Mouse (Mus musculus) monocyte, adult 5-6 weeks (primary cell): ENCODE results near the gene Ninj1. TPM values are rescaled to one million over a fixed set of nuclear protein-coding genes. Genes with fewer than 3 reads are reported as not detected.

Experiments used
- ATAC-seq: fragments of 153-309, 156-312 bp; replicated peaks from 2 replicates; pipeline ENCODE4 v1.8.0; 2017; ENCODE audit warnings: mild to moderate bottlenecking; ENCODE audit not compliant: low TSS enrichment, insufficient number of reproducible peaks, severe bottlenecking, poor library complexity, low FRiP score
- total RNA-seq: library from RNA; stranded (forward); fragments of 200-1000, 200-491, 200-594 nt; gene quantifications from 3 replicates; pipeline ENCODE4 v1.2.3, GENCODE M21; 2017

The Ninj1 gene
- total RNA-seq, 1 experiment from 2014 or later, result 55.8 TPM

DNA sequence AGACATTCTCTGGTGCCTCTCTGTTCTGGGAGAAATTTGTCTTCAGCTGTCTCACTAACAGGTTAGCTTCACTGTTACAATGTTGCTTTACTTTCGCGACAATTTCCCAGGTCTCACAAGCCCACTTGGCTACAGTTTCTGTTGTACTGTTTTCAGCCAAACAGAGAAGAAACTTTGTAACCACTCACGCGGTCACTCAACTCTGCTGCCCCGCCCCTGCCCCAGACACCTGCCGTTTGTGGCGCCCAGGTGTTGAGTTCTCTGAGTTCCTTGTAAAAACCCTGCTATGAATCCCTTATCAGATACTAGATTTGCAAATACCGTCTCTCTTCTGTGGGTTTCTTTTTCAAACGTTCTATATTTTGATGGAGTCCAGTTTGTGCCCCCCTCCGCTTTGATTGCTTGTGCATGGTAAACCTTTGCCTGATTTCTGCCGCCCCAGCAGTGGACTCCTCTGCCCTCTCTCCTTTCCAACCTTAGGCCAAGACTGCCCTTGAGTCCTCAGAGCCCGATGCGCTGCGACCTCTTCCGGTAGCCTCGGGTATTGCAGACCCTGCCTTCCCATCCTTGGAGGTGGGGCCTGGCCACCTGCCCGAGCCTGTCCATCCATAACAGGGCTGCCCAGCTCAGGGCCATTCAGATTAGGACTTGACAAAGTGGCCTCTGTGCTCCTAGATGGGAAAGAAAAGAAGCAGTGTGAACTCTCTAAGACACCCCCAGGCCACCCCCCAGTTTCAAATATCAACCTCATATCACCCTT, 17.7 kb upstream of the Ninj1 start:
- peak; percentile 76 for ATAC-seq

DNA sequence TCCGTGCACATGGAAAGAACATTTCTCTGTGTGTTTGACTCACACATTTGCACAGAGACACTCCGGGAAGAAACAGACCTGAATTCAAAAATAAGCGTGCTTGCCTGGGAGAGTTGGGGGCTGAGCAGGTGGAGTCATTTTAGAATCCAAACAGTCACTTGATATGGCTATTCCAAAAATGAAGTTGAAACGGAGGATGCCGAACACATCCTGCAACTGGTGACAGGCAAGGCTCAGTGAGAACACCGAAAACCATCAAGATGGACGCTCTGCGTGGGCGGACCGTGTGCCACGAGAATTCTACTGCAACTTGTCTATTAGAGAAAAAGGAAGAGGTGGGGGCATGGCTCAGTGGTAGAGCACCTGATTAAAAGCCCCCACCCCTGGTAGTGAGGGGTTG, 16.7 kb upstream of the Ninj1 start:
- ATAC-seq, result no peak

DNA sequence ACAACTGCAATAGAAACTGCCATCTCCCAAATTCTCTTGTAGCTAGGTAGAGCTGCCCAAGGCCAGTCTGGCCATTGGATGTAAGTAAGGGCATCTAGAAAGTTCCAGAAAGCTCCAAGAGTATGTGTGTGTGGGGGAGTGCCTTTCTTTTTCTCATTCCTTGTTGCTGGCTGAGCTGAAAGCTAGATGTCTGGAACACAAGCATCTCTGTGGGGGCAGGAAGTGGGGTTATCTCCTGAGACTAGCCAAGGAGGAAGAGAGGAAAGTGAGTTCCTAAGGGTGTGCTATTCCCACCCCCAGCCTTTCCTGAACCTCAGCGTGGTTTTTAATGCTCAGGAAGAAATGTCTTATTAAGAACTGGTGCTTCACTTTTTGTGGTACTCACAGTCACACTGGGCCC, 15.6 kb upstream of the Ninj1 start:
- ATAC-seq, result no peak

DNA sequence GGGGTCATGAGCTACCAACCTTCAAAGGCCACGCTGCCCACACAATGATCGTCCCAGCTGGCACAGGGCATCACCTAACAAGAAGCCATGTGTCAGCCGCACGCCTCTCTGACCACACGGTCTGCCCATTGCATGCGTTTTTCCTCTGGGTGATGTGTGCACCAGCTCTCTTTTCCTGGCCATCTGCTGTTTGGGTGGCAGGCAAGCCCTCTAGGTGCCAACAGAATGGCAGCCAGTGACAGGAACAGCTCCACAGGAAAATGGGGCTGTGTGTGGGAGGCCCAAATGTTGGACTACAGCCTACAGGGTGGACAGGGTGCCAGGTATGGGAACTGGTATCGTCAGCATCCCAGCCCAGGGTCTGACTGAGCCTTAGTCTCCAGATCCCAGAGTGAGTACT, 14.9 kb upstream of the Ninj1 start:
- ATAC-seq, result no peak

DNA sequence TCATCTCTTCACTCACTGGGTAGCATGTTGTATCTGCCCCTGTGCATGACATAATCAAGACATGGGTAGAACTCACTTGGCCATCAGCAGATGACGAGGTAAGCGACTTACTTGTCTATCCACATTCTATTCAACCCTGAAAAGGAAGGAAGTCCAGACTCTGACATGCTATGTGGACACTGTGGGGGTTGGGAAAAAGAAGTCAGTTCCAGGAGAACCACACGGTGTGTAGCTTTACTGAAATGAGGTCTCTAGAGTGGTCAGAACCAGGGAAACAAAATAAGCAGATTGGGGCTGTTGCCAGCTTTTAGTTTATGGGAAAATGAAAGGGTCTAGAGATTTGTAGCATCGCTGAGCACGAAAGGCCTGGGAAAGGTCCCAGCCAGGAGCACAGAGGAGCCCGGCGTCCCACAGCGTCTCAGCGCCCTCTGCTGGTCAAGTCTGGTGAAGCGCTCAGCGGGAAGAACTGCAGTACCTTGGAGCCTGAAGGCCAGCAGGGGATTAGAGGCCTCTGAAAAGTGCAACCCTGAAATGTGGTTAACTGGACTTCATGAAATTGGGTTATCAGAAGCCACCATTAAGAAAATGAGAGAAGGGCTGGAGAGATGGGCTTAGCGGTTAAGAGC, 14.2 kb upstream of the Ninj1 start:
- peak; percentile 81 for ATAC-seq

DNA sequence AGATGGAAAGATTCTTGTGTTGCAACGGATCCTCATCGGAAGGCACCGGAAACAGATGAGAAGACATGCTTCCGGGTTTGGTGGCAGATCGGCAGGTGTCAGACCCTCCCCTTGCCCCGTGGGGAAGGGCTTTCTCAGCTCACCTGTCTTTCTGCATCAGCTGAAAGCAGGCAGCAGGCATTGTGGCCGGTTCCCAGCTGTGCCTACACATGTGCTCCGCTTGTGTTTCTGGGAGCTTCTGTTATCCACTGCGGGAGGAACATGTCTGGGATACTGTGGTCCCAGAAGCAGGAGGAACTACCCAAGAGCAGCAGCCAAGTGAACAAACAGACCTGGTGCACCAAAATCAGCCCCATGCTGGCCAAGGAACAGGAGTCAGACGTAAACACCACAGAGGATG, 11.8 kb upstream of the Ninj1 start:
- ATAC-seq, result no peak

DNA sequence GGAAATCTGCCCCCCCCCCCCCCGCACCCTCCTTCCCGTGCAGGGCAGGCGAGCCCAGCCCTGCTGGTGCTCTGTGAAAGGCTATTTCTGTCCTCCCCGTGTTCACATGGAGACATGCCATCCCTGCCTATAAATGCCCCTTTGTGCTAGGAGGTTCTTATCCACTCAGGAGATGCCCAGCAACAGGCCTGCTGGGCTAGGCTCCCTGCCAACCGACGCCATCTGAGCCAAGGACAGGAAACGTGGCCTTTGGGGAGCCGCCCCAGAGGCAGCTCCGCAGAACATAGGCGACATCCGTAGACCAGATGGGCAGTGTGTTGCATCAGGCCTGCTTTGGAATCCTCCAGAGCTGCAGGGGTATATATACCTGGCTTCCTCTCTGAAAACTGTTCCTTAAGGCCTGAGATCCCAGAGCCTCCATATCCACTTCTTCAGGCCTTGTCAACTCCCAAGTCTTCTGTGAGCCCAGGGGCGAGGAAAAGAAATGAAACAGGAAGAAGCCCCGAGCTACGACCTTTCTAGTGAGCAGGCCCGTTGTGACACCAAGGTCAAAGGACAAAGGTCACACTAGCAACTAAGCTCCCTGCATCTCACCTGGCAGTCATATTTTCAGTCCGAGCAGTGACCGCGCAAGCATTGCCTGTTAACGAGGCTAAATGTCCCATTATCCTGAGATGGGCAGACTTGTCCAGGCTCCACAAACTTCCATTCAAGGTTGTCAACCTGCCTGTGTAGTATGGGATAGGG, 8.3 kb upstream of the Ninj1 start:
- peak; percentile 49 for ATAC-seq

DNA sequence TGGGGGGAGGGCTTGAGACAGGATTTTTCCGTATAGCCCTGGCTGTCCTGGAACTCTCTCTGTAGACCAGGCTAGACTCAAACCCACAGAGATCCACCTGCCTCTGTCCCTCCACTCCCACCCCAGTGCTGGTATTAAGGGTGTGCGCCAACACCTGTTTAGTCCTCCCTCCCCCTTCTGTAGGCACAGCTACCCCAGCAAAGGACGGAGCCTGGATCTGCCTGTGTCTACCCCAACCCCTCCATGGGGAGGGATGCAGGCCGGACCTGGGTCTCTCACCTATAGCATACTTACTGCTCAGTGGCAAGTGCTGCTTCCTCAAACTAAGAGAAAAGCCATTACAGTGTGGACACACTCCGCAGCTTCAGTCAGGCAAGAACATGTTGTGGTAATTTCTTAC, 7.0 kb upstream of the Ninj1 start:
- ATAC-seq, result no peak

DNA sequence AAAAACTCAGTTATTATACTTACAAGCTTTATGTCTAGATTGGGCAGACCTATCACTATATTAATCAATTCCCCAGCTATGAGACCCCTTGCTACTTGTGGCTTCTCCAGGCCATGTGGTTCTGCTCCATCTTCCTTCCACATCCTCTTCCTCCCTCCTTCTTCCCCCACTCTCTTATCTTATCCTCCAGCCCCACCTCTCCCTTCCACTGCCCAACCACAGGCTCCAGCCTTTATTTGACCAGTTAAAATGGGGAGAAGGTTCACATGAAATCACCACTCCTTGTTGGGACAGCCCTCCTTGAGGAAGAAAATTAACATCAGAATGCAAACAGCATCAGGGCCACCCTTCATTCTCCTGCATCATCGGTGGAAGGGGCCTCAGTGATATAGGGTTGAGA, 6.6 kb upstream of the Ninj1 start:
- no peak for ATAC-seq

DNA sequence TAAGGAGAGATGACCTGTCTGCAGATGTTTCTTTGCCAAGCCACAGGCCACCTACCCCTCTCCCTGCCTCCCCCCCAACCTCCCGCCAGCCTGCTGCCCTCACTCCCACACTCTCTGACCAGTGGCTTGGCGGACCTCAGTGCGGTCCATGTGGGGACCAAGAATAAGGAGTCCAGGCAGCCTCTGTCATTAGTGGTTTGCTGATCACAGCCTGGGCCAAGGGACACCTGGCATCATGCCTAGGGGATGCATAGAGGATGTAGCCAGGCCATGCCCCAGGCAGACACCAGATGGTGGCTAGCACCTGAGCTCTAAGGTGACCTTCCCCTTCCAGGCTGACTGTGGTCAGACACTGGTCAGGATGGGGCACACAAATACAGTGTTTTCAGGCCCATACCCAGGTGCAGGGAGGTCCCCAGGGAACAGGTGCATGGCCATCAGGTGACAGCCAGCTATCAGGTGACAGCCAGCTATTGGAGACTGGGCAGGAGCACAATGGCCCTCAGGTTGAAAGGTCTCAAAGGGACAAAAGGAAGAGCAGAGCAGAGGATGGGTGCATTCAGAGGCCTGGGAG, 5.8 kb upstream of the Ninj1 start:
- ATAC-seq, result no peak

DNA sequence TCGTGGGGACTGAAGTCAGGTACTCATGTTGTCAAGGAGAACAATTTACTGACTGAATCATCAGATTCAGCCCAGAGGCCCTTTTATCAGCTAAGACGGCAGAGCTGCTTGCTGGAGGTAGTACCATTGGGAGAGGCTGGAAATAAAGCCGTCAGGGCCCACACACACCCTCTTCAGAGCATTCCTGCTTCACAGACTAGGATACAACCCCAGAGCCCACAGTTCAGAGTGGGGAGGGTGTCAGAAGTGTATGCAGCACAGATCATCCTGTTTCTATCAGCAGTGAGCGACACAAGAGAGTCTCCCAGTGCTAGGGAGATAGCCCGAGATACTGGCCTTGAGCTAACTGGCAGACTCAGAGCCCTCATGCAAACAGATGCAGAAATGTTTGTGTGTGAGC, 4.1 kb upstream of the Ninj1 start:
- no peak for ATAC-seq

DNA sequence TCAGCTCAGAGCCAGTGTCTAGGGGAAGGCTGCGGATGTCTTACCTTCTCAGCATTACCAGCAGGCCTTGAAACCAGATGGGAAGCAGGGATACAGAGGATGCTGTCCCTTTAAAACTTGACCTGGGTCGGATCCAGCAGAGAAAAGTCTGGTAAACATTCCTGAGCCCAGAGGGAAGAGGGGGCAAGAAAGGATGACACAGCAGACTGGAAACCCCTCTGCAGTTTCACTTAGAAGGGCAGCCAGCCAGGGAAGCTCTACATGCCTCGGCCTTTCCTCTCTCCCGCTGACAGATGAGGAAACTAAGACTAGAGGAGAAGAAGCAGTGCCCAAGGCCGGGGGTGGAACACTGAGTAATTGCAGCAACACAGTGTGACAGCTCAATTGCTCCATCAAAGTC, 3.6 kb upstream of the Ninj1 start:
- ATAC-seq, result no peak

DNA sequence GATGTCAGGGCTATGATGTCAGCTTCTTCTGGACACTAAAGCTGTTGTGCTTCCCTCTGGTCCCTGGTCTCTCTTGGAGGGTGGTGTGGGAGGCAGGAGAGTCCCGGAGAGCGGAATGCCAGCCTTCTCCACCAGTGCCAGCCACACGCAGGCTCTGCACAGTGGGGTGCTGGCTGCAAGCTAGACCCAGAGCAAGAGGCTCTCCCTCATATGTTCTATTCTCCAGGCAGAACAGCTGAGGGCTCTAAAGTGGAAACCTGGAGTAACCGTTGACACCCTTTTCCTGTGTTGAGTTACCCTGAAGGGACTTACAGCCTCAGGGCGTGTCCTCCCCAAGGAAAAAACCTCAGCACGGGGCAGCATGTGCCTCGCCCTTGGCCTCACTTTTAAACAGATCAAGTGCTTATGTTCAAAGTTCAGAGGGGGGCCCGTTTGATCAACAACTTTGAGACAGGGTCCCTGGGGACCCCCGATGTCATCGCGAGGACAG, 442 bp upstream of the Ninj1 start:
- no peak for ATAC-seq

DNA sequence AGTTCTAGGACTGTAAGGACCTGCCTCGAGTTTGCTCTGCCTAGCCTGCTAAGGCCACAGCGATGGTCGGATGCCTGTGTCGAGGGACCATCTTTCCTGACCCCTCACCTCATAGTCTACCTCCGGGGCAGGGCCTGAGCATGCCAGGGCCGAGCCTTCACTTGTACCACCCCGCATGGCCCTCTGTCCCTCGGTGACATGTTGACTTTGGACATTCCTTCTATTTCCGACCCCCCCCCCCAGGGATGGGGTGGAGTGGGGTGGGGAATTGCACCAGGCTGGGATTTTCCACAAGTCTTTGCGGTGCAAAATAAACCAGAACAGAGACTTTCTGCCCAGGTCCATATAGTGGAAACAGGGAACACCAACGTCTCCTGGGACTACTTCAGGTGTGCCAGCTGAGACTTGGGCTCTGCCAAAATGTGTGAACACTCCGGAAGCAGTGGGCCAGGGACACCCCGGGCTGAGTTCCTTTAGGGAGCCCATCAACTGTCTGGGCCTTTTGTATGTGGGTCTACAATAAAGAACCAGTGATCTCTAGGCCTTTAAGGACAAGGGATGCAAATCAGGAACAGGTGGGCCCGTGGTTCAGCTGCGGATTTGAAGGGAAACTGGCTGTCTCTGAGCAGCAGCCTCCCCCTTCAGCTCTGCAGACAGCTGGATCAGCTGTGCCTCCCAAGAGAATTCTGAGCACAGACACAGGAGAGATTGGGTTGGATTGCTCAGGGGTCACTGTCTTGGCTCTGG, 1.1 kb downstream of the Ninj1 start:
- ATAC-seq, result no peak

DNA sequence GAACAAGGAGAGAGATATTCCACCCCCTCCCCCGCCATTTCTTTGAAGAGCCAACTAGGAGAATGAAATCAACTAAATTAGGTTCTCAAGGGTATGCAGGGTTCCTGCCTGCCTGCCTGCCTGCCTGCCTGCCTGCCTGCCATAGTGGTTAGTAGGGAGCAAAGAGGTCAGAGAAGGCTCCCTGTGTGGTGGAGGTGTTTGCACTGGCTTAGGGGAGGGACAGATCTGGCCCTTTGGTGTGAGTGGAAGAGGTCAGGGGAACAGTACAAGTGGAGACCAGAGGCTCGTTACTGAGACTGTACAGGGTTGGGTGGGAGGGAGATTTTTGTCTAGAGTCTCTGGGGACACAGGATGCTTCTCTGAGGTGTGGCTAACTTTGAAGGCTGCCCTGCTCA, 1.7 kb downstream of the Ninj1 start:
- no peak for ATAC-seq

DNA sequence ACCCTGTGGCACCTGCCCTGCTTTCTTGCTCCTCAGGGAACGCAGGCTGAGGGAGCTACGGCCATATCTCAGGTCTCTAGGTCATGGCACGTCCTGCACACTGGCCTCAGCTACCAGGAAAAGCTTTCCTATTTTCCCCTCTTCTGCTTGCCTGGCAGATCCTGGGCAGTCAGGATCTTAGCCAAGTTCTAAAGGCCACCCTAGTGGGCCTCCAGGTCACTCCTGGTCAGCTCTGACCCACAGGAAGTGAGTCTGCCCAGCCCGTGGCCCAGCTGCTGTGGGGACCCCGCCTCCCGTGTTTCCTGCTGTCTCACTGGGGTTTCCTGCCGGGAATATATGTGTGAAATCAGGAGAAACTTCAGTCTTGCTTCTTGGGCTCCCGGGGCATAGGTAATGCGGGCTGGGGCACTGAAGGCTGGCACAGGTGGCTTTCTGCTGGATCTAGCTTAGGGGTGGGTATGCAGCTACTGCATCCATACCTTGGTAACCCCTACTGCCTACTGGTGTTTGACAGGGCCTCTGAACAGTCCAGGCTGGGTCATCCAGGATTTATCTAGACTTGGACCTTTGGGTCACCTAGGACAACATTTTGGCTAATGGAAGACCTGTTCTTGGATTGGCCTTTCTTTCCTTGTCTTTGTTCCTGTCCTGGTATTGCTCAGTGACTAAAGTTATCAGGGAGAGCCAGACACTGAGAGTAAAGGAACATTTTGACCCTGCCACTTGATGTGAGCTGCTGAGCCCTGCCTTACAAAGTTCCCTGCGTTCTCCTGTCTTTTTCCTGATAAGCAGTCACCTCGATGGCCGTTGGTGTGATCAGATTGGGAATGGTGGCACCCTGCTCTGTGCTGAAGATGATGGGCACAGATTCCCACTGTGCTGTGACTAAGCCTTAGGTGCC, 2.9 kb downstream of the Ninj1 start:
- ATAC-seq, result no peak

DNA sequence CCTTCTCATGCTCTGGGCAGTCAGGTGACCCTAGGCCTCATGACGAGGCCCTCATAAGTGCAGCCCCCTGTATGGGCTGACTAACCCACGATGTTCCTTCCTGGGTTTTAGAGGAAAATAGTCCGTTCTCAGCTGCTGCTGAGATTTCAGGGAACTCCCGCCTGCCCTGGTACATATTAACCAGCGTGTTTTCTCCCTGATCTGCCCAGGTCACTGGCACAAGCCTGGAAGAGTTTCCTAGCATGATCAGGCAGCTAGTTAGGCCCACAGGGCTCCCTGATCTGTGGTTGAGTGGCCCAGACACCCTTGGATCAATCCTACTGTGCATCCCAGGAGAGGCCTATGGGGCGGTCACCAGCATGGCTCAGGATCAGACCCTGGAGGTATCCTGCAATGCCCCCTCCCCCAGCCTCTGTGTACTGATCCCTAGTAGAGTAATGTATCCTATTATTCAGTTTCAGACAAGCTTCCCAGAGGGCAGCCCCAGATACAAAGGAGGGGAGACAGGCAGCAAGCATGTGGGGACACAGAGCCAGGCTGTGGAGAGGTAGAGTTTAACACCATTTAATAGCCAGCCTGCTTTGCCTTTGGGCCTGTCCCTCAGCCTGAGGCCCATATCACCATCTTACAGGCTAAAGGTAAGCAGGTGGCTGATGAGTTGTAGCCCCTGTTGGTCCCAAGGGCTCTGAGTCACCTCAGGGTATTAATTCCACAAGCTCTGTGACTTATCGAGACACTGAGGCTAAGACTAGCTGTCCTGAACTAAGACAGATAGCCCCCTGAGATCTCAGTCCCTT, 3.8 kb downstream of the Ninj1 start:
- ATAC-seq, result no peak
